Mouse (Mus musculus): ENCODE results near the gene Vgll1. TPM values are rescaled to one million over a fixed set of nuclear protein-coding genes. Genes with fewer than 3 reads are reported as not detected.

Vgll1 gene
- polyA plus RNA-seq, 1 experiment from 2014 or later: 0.13 TPM

DNA sequence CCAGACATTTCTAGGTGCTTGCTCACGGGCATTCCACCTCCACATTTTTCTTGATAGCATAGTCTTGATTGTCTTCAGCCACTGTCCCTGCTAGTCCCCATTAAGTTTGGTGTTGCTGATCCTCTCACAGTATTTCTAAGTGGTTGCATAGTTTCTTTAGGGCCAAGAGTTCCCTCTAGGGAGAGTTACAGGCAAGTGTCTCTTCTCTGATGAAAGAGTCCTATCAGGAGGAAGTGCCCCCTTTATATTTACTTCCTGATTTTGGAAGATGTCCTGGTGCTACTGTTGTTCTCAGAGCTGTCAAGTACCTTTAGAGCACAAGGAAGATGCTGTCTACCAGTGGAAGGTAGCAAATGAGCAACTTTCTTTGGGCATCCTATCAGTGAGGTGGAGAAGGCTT is 65.6 kb downstream of the Vgll1 start:
- Histone ChIP-seq H3K36me3 (no peaks in the 10 kb centered on the region), H3K4me3 (no peak overlapping the region), H3K9ac (no peak overlapping the region), H3K4me1 (no peaks in the 10 kb centered on the region), H3K9me3 (replicated peaks) (no peaks in the 10 kb centered on the region), H3K27me3 (no peaks in the 10 kb centered on the region), H3K4me2 (replicated peaks) (no peak overlapping the region), H3K27ac (no peak overlapping the region)
- 91% methylated on average over 1 of the region's 1 CpGs for WGBS
- ATAC-seq (ENCODE audit: low FRiP score): no peak

Other genes starting within 250 kb of the Vgll1 start
- not detected in 2 replicates for gene Adgrg4, start 217.9 kb upstream of the Vgll1 start, polyA plus RNA-seq (2016; fragmentation: Nextera tagmentation; extraction: Ambion mirVana)
- not detected in 2 replicates for gene Brs3, start 45.0 kb upstream of the Vgll1 start, polyA plus RNA-seq (2016; fragmentation: Nextera tagmentation; extraction: Ambion mirVana)
- 93.0 and 102 TPM in 2 replicates for gene Htatsf1, start 34.5 kb upstream of the Vgll1 start, polyA plus RNA-seq (2016; fragmentation: Nextera tagmentation; extraction: Ambion mirVana)
- not detected in 2 replicates for gene Cd40lg, start 124.0 kb downstream of the Vgll1 start, polyA plus RNA-seq (2016; fragmentation: Nextera tagmentation; extraction: Ambion mirVana)